Mouse (Mus musculus) kidney, embryonic 14.5 days (tissue): ENCODE data around the gene Sbf2. TPM values are rescaled to one million over a fixed set of nuclear protein-coding genes. Genes with fewer than 3 reads are reported as not detected.

Experiments
- ATAC-seq: fragments of 200-750 bp; cut with Nextera tagmentation; 2 replicates; pipeline ENCODE4 v1.8.0; 2017; ENCODE audit warnings: moderate number of reproducible peaks, mild to moderate bottlenecking, moderate TSS enrichment, moderate library complexity; ENCODE audit not compliant: low FRiP score, low TSS enrichment
- H3K27ac ChIP-seq: fragments of 300-500 bp; sonication (generic); 2 replicates; pipeline ENCODE4 v1.5.1; 2014; ENCODE audit warnings: low read depth, mild to moderate bottlenecking, low read length, moderate library complexity, mixed read lengths
- H3K27me3 ChIP-seq: fragments of 300-500 bp; sonication (generic); 2 replicates; pipeline ENCODE4 v1.6.1; 2014; ENCODE audit warnings: mild to moderate bottlenecking, low read length; ENCODE audit not compliant: control insufficient read depth, insufficient read depth
- H3K36me3 ChIP-seq: fragments of 300-500 bp; sonication (generic); 2 replicates; pipeline ENCODE4 v1.6.1; 2014; ENCODE audit warnings: low read length, mixed read lengths; ENCODE audit not compliant: control insufficient read depth, insufficient read depth
- H3K4me1 ChIP-seq: fragments of 300-500 bp; sonication (generic); 2 replicates; pipeline ENCODE4 v1.6.1; 2014; ENCODE audit warnings: low read length, mixed read lengths; ENCODE audit not compliant: control insufficient read depth, insufficient read depth
- H3K4me2 ChIP-seq: fragments of 300-500 bp; sonication (generic); replicated peaks from 2 replicates; pipeline ENCODE4 v1.6.1; 2014; ENCODE audit warnings: low read depth, mild to moderate bottlenecking, low read length
- H3K4me3 ChIP-seq: fragments of 300-500 bp; sonication (generic); 2 replicates; pipeline ENCODE4 v1.5.1; 2014; ENCODE audit warnings: mild to moderate bottlenecking, low read length
- H3K9ac ChIP-seq: fragments of 300-500 bp; sonication (generic); 2 replicates; pipeline ENCODE4 v1.6.1; 2014; ENCODE audit warnings: low read depth, mild to moderate bottlenecking, low read length, moderate library complexity
- H3K9me3 ChIP-seq: fragments of 300-500 bp; sonication (generic); 2 replicates; pipeline ENCODE4 v1.6.1; 2016; ENCODE audit warnings: low read length; ENCODE audit not compliant: control insufficient read depth
- WGBS: fragments of 180-500 bp; shearing (Covaris S2); extraction: QIAGEN DNeasy Blood & Tissue Kit; methylation state at CpG from one replicate; pipeline ENCODE4 v1.1.7; 2014; 5-methylcytosine and 5-hydroxymethylcytosine counted together
- polyA plus RNA-seq: library from polyadenylated mRNA; unstranded; fragments of >200 nt; fragmentation: Nextera tagmentation; extraction: Ambion mirVana; gene quantifications from 2 replicates; pipeline ENCODE4 v1.2.1, GENCODE M21; 2014

Sbf2 gene
- polyA plus RNA-seq, 1 experiment from 2014 or later = 44.6 TPM

GRCm38 (mm10) chr7:110516241-110517220 lies 98.2 kb downstream of the Sbf2 start:
- Histone ChIP-seq H3K4me1 (no peaks in the 10 kb centered on the region), H3K36me3 (no peaks in the 10 kb centered on the region), H3K27ac (no peak overlapping the region), H3K9ac (no peak overlapping the region), H3K27me3 (no peaks in the 10 kb centered on the region), H3K9me3 (no peaks in the 10 kb centered on the region), H3K4me3 (no peak overlapping the region), H3K4me2 (no peak overlapping the region)
- 69% methylated on average over 2 of the region's 2 CpGs for WGBS
- ATAC-seq = no peak

GRCm38 (mm10) chr7:110514131-110514530 lies 100.6 kb downstream of the Sbf2 start:
- Histone ChIP-seq H3K9me3 (no peaks in the 10 kb centered on the region), H3K4me2 (no peak overlapping the region), H3K36me3 (no peaks in the 10 kb centered on the region), H3K27ac (no peak overlapping the region), H3K4me3 (no peak overlapping the region), H3K27me3 (no peaks in the 10 kb centered on the region), H3K4me1 (no peaks in the 10 kb centered on the region), H3K9ac (no peak overlapping the region)
- ATAC-seq = no peak

DNA sequence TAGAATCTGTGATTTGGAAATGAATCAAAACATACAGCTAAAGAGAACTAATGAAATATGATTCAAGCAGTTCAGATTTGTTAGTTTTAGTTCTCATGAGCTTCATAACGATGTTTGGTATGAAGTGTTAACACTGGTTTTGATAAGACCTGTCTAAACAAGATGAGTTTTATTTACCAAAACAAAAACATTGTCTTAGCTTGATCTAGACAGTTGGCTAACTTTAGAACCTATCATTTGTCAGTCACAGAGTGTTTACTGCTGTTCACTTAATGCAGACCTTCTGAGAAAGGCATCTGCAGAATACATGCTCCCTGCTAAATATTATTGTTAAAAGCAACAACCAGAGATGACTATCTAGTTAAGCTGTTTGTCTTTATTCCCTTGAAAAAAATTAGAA lies 116.1 kb downstream of the Sbf2 start:
- Histone ChIP-seq H3K4me1 (no peaks in the 10 kb centered on the region), H3K9me3 (no peaks in the 10 kb centered on the region), H3K9ac (no peak overlapping the region), H3K4me3 (no peak overlapping the region), H3K4me2 (no peak overlapping the region), H3K27me3 (no peaks in the 10 kb centered on the region), H3K36me3 (no peaks in the 10 kb centered on the region), H3K27ac (no peak overlapping the region)
- WGBS = 73% methylated on average over 1 of the region's 1 CpGs
- ATAC-seq = no peak

- ATAC-seq = no peak
- Histone ChIP-seq H3K9ac (no peak overlapping the region), H3K9me3 (no peaks in the 10 kb centered on the region), H3K36me3 (no peaks in the 10 kb centered on the region), H3K4me1 (no peaks in the 10 kb centered on the region), H3K4me2 (no peak overlapping the region), H3K27me3 (no peaks in the 10 kb centered on the region), H3K27ac (no peak overlapping the region), H3K4me3 (no peak overlapping the region)
- 87% methylated on average over 5 of the region's 5 CpGs for WGBS
Observed at GRCm38 (mm10) chr7:110491038-110491437, 123.7 kb downstream of the Sbf2 start.

DNA sequence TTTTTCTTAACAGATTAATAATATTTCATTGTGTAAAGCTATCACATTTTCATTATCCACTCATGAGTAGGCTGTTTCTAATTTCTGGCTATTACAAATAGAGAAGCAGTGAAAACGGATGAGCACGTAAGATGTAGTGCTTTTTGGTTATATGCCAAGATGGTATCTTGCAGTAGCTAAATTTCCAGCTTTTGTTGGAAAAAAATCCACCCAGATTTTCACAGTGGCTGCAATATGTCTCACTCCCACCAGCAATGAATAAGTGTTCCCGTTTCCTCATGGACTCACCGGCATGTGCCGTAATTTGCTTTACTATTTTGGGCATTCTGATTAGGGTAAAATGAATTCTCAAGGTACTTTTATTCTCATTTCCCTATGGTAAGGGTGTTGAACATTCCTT lies 129.7 kb downstream of the Sbf2 start:
- Histone ChIP-seq H3K27ac (no peak overlapping the region), H3K9ac (no peak overlapping the region), H3K36me3 (no peaks in the 10 kb centered on the region), H3K9me3 (no peaks in the 10 kb centered on the region), H3K4me1 (no peaks in the 10 kb centered on the region), H3K4me2 (no peak overlapping the region), H3K4me3 (no peak overlapping the region), H3K27me3 (no peaks in the 10 kb centered on the region)
- 90% methylated on average over 5 of the region's 5 CpGs for WGBS
- ATAC-seq = no peak

GRCm38 (mm10) chr7:110470987-110471386 lies 143.7 kb downstream of the Sbf2 start:
- Histone ChIP-seq H3K4me2 (no peak overlapping the region), H3K4me1 (0 out of 2 replicates have a peak, but pooled peaks cover 5% of the 10 kb centered on the region), H3K9me3 (no peaks in the 10 kb centered on the region), H3K36me3 (no peaks in the 10 kb centered on the region), H3K27ac (no peak overlapping the region), H3K9ac (no peak overlapping the region), H3K4me3 (no peak overlapping the region), H3K27me3 (no peaks in the 10 kb centered on the region)
- 61% methylated on average over 6 of the region's 6 CpGs for WGBS
- ATAC-seq = no peak

- H3K4me1 ChIP-seq = no peaks in the 10 kb centered on the region
Observed at GRCm38 (mm10) chr7:110463471-110463870, 151.3 kb downstream of the Sbf2 start.

GRCm38 (mm10) chr7:110432301-110432700 lies 182.4 kb downstream of the Sbf2 start:
- no peaks in the 10 kb centered on the region for H3K9me3 ChIP-seq
- H3K4me3 ChIP-seq = no peak overlapping the region
- no peaks in the 10 kb centered on the region for H3K27me3 ChIP-seq
- 22% methylated on average over 4 of the region's 4 CpGs for WGBS
- H3K9ac ChIP-seq = no peak overlapping the region
- no peaks in the 10 kb centered on the region for H3K4me1 ChIP-seq
- ATAC-seq = no peak
- no peak overlapping the region for H3K4me2 ChIP-seq
- H3K36me3 ChIP-seq = peaks cover 7% of the 10 kb centered on the region
- H3K27ac ChIP-seq = no peak overlapping the region

More at GRCm38 (mm10) chr7:110463471-110463870, 151.3 kb downstream of the Sbf2 start:
- no peaks in the 10 kb centered on the region for H3K36me3 ChIP-seq
- H3K27me3 ChIP-seq = no peaks in the 10 kb centered on the region
- no peak overlapping the region for H3K4me3 ChIP-seq
- H3K27ac ChIP-seq = no peak overlapping the region
- ATAC-seq = no peak
- H3K9ac ChIP-seq = no peak overlapping the region
- no peak overlapping the region for H3K4me2 ChIP-seq
- H3K9me3 ChIP-seq = no peaks in the 10 kb centered on the region
- WGBS = 87% methylated on average over 5 of the region's 5 CpGs

DNA sequence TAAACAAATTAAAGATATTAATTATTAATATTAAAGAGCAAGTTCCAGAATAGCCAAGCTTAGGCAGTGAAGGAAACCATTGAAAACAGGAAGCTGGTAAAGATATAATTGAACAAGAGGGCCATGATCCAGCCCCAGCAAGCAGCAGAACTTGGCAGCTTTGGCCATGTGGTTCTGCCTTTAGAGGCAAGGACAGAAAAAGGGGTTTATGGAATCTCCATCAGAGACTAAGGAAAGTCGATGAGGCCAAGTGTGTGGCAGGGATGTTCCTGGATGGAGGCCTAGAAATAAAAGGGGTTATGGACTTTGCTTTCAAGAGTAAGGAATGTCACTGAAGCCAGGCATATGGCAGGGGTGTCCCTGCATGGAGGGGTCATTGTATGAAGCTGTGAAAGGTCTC lies 198.4 kb downstream of the Sbf2 start:
- peaks cover 10% of the 10 kb centered on the region; the same call in 1 of the 2 replicates for H3K36me3 ChIP-seq
- WGBS = 77% methylated on average over 1 of the region's 1 CpGs
- no peaks in the 10 kb centered on the region for H3K9me3 ChIP-seq
- no peak overlapping the region for H3K4me3 ChIP-seq
- no peak overlapping the region for H3K27ac ChIP-seq
- no peak overlapping the region for H3K9ac ChIP-seq
- no peak overlapping the region for H3K4me2 ChIP-seq
- H3K4me1 ChIP-seq = no peaks in the 10 kb centered on the region
- no peaks in the 10 kb centered on the region for H3K27me3 ChIP-seq
- no peak for ATAC-seq
